Mouse (Mus musculus) neural tube, embryonic 14.5 days (tissue): ENCODE measurements at regions not wholly inside any gene's neighbourhood (a gene's known extent, or its start where the extent isn't known, plus 50 kb on each side); places are given as distances from the start of the nearest gene placed in this dataset.

ENCODE experiments used
- ATAC-seq: fragments of 200-750 bp; cut with Nextera tagmentation; 2 replicates; pipeline ENCODE4 v1.8.0; 2017; ENCODE audit warnings: low read depth, mild to moderate bottlenecking, moderate TSS enrichment, moderate library complexity
- H3K27ac ChIP-seq: fragments of 300-500 bp; sonication (generic); 2 replicates; pipeline ENCODE4 v1.5.1; 2014; ENCODE audit warnings: low read depth, mild to moderate bottlenecking, control low read depth, low read length, moderate library complexity, mixed read lengths
- H3K27me3 ChIP-seq: fragments of 300-500 bp; sonication (generic); 2 replicates; pipeline ENCODE4 v1.6.1; 2014; ENCODE audit warnings: low read length; ENCODE audit not compliant: control insufficient read depth, insufficient read depth
- H3K36me3 ChIP-seq: fragments of 300-500 bp; sonication (generic); 2 replicates; pipeline ENCODE4 v1.6.1; 2014; ENCODE audit warnings: low read length, mixed read lengths; ENCODE audit not compliant: control insufficient read depth, insufficient read depth
- H3K4me1 ChIP-seq: fragments of 300-500 bp; sonication (generic); 2 replicates; pipeline ENCODE4 v1.6.1; 2014; ENCODE audit warnings: low read length; ENCODE audit not compliant: control insufficient read depth, insufficient read depth
- H3K4me2 ChIP-seq: fragments of 300-500 bp; sonication (generic); 2 replicates; pipeline ENCODE4 v1.6.1; 2014; ENCODE audit warnings: mild to moderate bottlenecking, low read depth, low read length, control low read depth
- H3K4me3 ChIP-seq: fragments of 300-500 bp; sonication (generic); 2 replicates; pipeline ENCODE4 v1.5.1; 2014; ENCODE audit warnings: low read depth, low read length, control low read depth, mixed read lengths
- H3K9ac ChIP-seq: fragments of 300-500 bp; sonication (generic); replicated peaks from 2 replicates; pipeline ENCODE4 v1.6.1; 2014; ENCODE audit warnings: low read depth, mild to moderate bottlenecking, control low read depth, low read length, mixed read lengths
- H3K9me3 ChIP-seq: fragments of 300-500 bp; sonication (generic); 2 replicates; pipeline ENCODE4 v1.6.1; 2016; ENCODE audit warnings: low read length; ENCODE audit not compliant: control insufficient read depth
- WGBS: fragments of 180-500 bp; shearing (Covaris S2); extraction: QIAGEN DNeasy Blood & Tissue Kit; methylation state at CpG from one replicate; pipeline ENCODE4 v1.1.7; 2014; 5-methylcytosine and 5-hydroxymethylcytosine counted together

- whole genome bisulfite sequencing = 66% methylated on average over 3 of the region's 3 CpGs
- no peaks in the 10 kb centered on the region for H3K9me3 ChIP-seq
- no peak for ATAC-seq
Observed at GRCm38 (mm10) chr8:100678580-100678979, 1262.3 kb upstream of the Cdh8 start.

More at GRCm38 (mm10) chr8:100678580-100678979, 1262.3 kb upstream of the Cdh8 start:
- Histone ChIP-seq H3K36me3 (no peaks in the 10 kb centered on the region), H3K4me3 (no peak overlapping the region), H3K4me1 (no peaks in the 10 kb centered on the region), H3K27ac (no peak overlapping the region), H3K27me3 (no peaks in the 10 kb centered on the region), H3K9ac (no peak overlapping the region), H3K4me2 (no peak overlapping the region)
